Mouse (Mus musculus) lung, embryonic 15.5 days (tissue): ENCODE measurements around the gene Npm3. TPM values are rescaled to one million over a fixed set of nuclear protein-coding genes. Genes with fewer than 3 reads are reported as not detected.

Source experiments
- ATAC-seq: fragments of 200-750 bp; cut with Nextera tagmentation; 2 replicates; pipeline ENCODE4 v1.8.0; 2017; ENCODE audit warnings: moderate number of reproducible peaks, borderline replicate concordance; ENCODE audit not compliant: low FRiP score, low TSS enrichment; ENCODE audit errors: extremely low read depth
- H3K27ac ChIP-seq: fragments of 300-500 bp; sonication (generic); 2 replicates; pipeline ENCODE4 v1.5.1; 2015; ENCODE audit warnings: moderate library complexity, mild to moderate bottlenecking, inconsistent platforms
- H3K27me3 ChIP-seq: fragments of 300-500 bp; sonication (generic); 2 replicates; pipeline ENCODE4 v1.6.1; 2015; ENCODE audit warnings: inconsistent platforms
- H3K36me3 ChIP-seq: fragments of 300-500 bp; sonication (generic); 2 replicates; pipeline ENCODE4 v1.6.1; 2015; ENCODE audit warnings: inconsistent platforms
- H3K4me1 ChIP-seq: fragments of 300-500 bp; sonication (generic); 2 replicates; pipeline ENCODE4 v1.6.1; 2015; ENCODE audit warnings: inconsistent platforms
- H3K4me2 ChIP-seq: fragments of 300-500 bp; sonication (generic); 2 replicates; pipeline ENCODE4 v1.6.1; 2015; ENCODE audit warnings: inconsistent platforms, mild to moderate bottlenecking, moderate library complexity
- H3K4me3 ChIP-seq: fragments of 300-500 bp; sonication (generic); 2 replicates; pipeline ENCODE4 v1.5.1; 2015; ENCODE audit warnings: mild to moderate bottlenecking, inconsistent platforms
- H3K9ac ChIP-seq: fragments of 300-500 bp; sonication (generic); 2 replicates; pipeline ENCODE4 v1.6.1; 2015; ENCODE audit warnings: inconsistent platforms
- H3K9me3 ChIP-seq: fragments of 300-500 bp; sonication (generic); 2 replicates; pipeline ENCODE4 v1.6.1; 2016; ENCODE audit warnings: inconsistent platforms
- WGBS: fragments of 180-500 bp; shearing (Covaris S2); methylation state at CpG from one replicate; pipeline ENCODE4 v1.1.7; 2015; 5-methylcytosine and 5-hydroxymethylcytosine counted together
- polyA plus RNA-seq: library from polyadenylated mRNA; unstranded; fragments of >200 nt; fragmentation: Nextera tagmentation; extraction: Ambion mirVana; gene quantifications from 2 replicates; pipeline ENCODE4 v1.2.1, GENCODE M21; 2015

Gene Npm3
- polyA plus RNA-seq, 1 experiment from 2014 or later, result 17.2 TPM

- peak overlapping the region; percentile 97 for H3K4me3 ChIP-seq
- no peak for ATAC-seq
- no peaks in the 10 kb centered on the region for H3K9me3 ChIP-seq
- peak overlapping the region; percentile 65 for H3K4me2 ChIP-seq
- no peaks in the 10 kb centered on the region for H3K27me3 ChIP-seq
- 0 out of 2 replicates have a peak, but pooled peaks cover 7% of the 10 kb centered on the region for H3K36me3 ChIP-seq
- peak overlapping the region; percentile 71 for H3K27ac ChIP-seq
- peaks cover 26% of the 10 kb centered on the region for H3K4me1 ChIP-seq
- 25% methylated on average over 17 of the region's 17 CpGs for WGBS
- peak overlapping the region; percentile 21; the same call in 1 of the 2 replicates for H3K9ac ChIP-seq
Measured at GRCm38 (mm10) chr19:45783933-45784576, 34.7 kb upstream of the Npm3 start.

DNA sequence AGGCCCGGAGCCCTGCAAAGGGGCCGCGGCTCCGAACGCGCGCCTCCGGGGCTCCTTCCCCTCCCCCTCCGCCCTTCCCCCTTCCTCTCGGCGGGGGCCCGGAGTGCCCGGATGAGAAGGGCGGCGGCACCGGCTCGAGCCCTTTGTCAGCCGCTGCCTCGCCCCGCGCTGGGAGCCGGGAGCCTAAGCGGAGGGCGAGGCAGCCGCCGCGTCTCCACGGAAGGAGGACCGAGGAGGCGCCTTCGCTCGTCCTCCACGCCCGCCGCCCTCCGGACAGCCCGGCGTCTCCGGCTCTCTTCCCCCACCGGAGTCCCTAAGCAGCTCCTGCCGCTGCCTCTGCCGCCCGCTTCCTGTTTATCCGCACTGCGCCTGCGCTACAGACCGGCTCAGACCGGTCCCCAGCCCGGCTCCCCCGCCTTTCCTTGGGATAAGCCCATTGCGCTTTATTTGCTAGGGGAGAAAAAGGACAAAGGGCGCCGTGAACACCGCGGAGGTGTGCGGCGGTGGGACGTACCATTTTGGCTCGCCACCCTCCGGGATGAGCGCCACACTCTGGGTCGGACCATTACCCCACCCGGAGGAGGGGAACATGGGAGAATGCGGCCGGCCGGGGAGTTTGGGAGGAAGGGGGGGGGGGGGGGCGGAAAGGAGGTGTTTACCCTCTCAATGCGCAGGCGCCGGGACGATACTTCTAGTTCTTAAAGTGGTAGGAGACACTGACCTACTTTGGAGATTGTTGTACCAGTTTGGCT is 34.0 kb upstream of the Npm3 start, which contains the start of gene Mgea5:
TSS of gene Mgea5 (minus strand) at position 657 of the 752 bp plus-strand sequence.
- Histone ChIP-seq H3K36me3 (peaks cover 9% of the 10 kb centered on the region; the same call in 1 of the 2 replicates), H3K4me3 (peak within 1 kb of the TSS; percentile 97), H3K9me3 (no peaks in the 10 kb centered on the region), H3K4me2 (peak within 1 kb of the TSS; percentile 67), H3K9ac (peak within 1 kb of the TSS; percentile 98), H3K27me3 (no peaks in the 10 kb centered on the region), H3K27ac (peak within 1 kb of the TSS; percentile 97), H3K4me1 (peaks cover 26% of the 10 kb centered on the region)
- ATAC-seq, result peak; percentile 98
- WGBS, result under 1% methylated on average over 61 of the region's 71 CpGs

DNA sequence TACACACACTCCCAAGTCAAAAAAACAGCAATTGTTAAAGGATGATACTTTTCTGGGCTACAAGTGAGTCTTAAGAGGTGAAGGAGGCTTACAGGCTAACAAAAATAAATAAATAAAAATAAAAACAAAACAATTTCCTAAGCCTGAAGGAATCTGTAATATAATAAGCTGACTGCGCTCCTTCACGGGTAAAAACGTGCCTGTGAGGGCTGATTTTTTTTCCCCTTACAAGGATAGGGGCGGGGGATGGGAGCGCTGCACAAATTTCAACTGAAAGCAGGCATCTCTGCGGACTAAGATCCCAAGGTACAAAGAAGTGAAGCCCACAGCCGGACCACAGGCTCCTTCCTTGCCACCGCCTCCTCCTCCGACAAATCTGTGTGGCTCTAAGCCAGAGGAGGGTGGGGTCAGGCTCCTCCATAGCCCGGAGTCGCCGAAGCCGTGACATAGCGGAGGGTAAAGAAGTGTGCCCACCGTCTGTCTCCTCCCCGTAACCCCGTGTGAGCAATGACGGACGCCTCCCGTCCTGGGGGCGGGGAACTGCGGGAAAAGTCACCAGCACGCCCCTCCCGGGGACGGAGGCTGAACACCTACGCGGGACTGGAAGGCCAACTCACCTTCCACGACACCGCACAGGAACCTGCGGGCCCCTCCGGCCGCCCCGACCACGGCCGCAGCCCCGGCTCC is 33.1 kb upstream of the Npm3 start:
- no peaks in the 10 kb centered on the region for H3K27me3 ChIP-seq
- WGBS, result under 1% methylated on average over 36 of the region's 36 CpGs
- no peaks in the 10 kb centered on the region for H3K9me3 ChIP-seq
- peak overlapping the region; percentile 97 for H3K27ac ChIP-seq
- peaks cover 18% of the 10 kb centered on the region for H3K36me3 ChIP-seq
- peak overlapping the region; percentile 97 for H3K4me3 ChIP-seq
- peak; percentile 33 for ATAC-seq
- H3K4me2 ChIP-seq, result peak overlapping the region; percentile 67
- H3K9ac ChIP-seq, result peak overlapping the region; percentile 98
- H3K4me1 ChIP-seq, result peaks cover 26% of the 10 kb centered on the region

GRCm38 (mm10) chr19:45781676-45782075 is 32.3 kb upstream of the Npm3 start:
- H3K27ac ChIP-seq, result no peak overlapping the region
- H3K9ac ChIP-seq, result peak overlapping the region; percentile 98; the same call in 1 of the 2 replicates
- peaks cover 26% of the 10 kb centered on the region for H3K4me1 ChIP-seq
- H3K4me2 ChIP-seq, result peak overlapping the region; percentile 67
- H3K27me3 ChIP-seq, result no peaks in the 10 kb centered on the region
- peak overlapping the region; percentile 97 for H3K4me3 ChIP-seq
- 52% methylated on average over 8 of the region's 8 CpGs for WGBS
- H3K36me3 ChIP-seq, result peaks cover 24% of the 10 kb centered on the region
- no peaks in the 10 kb centered on the region for H3K9me3 ChIP-seq
- no peak for ATAC-seq

GRCm38 (mm10) chr19:45780350-45780915 is 31.0 kb upstream of the Npm3 start:
- Histone ChIP-seq H3K4me3 (no peak overlapping the region), H3K36me3 (peaks cover 36% of the 10 kb centered on the region), H3K27ac (no peak overlapping the region), H3K27me3 (no peaks in the 10 kb centered on the region), H3K4me1 (peaks cover 26% of the 10 kb centered on the region), H3K4me2 (no peak overlapping the region), H3K9ac (no peak overlapping the region), H3K9me3 (no peaks in the 10 kb centered on the region)
- no peak for ATAC-seq
- WGBS, result 81% methylated on average over 13 of the region's 13 CpGs

- peaks cover 84% of the 10 kb centered on the region for H3K36me3 ChIP-seq
- ATAC-seq, result no peak
Measured at GRCm38 (mm10) chr19:45775486-45775885, 26.1 kb upstream of the Npm3 start.

DNA sequence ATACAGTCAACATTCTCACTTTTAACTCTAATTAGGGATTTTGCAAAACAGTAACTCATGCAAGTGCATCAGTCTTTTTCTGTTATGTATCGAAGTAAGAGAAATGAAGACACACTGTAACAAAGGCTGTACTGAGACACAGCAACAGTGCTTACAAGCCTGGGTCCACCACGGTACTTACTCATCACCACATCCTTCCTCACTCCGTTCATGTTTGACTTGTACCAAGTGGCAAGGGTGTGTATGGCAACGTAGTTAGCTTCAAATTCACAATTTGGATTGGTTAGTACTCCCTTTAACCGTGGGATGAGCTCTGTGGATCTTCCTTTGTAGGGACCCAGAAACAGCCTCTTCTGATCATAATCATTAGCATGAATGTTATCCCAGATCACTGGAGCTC is 22.1 kb upstream of the Npm3 start:
- Histone ChIP-seq H3K27me3 (no peaks in the 10 kb centered on the region), H3K4me2 (no peak overlapping the region), H3K9me3 (no peaks in the 10 kb centered on the region), H3K27ac (no peak overlapping the region), H3K4me3 (no peak overlapping the region), H3K36me3 (peaks cover 95% of the 10 kb centered on the region), H3K4me1 (no peaks in the 10 kb centered on the region), H3K9ac (no peak overlapping the region)
- 83% methylated on average over 5 of the region's 5 CpGs for WGBS
- no peak for ATAC-seq

More at GRCm38 (mm10) chr19:45775486-45775885, 26.1 kb upstream of the Npm3 start:
- no peaks in the 10 kb centered on the region for H3K9me3 ChIP-seq
- H3K4me2 ChIP-seq, result no peak overlapping the region
- H3K4me3 ChIP-seq, result no peak overlapping the region
- no peak overlapping the region for H3K27ac ChIP-seq
- H3K4me1 ChIP-seq, result 0 out of 2 replicates have a peak, but pooled peaks cover 5% of the 10 kb centered on the region
- no peaks in the 10 kb centered on the region for H3K27me3 ChIP-seq
- no peak overlapping the region for H3K9ac ChIP-seq
- WGBS, result 74% methylated on average over 2 of the region's 2 CpGs

DNA sequence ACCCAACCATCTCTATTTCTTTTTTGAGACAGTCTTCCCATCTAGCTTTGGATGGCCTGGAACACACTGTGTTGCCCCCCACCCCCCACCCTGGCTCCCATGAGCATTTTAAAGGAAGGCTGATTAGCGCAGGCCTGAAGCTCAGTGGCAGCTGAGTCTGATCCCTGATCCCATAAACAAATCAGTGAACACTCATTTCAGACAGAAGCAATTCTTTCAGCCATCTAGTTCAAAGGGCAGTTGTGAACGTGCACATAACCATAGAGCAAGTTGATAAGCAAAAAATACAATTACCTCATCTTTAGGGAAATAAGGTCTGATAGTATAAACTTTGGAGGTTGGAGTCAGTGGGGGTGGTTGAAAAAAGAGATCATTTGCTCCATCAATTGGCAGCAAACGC is 11.4 kb upstream of the Npm3 start:
- H3K27ac ChIP-seq, result no peak overlapping the region
- no peak overlapping the region for H3K4me3 ChIP-seq
- no peaks in the 10 kb centered on the region for H3K27me3 ChIP-seq
- no peaks in the 10 kb centered on the region for H3K4me1 ChIP-seq
- no peak overlapping the region for H3K4me2 ChIP-seq
- H3K9me3 ChIP-seq, result no peaks in the 10 kb centered on the region
- peaks cover 89% of the 10 kb centered on the region for H3K36me3 ChIP-seq
- WGBS, result 60% methylated on average over 3 of the region's 3 CpGs
- H3K9ac ChIP-seq, result no peak overlapping the region
- ATAC-seq, result no peak

DNA sequence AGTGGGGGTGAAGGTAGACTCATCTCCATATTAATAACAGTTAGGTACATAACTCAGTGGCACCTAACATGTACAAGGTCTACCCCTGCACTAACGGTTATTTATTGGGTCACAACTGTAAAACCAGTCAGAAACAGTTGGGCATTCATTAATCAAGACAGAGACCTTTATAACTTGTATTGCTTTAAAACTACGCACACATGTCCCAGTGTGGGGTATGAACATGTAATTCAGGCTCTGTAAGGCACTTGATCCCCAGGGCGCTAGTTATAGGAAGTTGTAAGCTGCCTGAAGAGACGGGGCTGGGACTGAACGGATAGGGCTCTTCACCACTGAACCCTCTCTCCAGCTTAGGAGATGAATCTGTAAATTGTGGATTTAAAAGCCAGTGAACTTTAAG is 9.3 kb upstream of the Npm3 start:
- no peak overlapping the region for H3K27ac ChIP-seq
- H3K27me3 ChIP-seq, result no peaks in the 10 kb centered on the region
- no peaks in the 10 kb centered on the region for H3K4me1 ChIP-seq
- ATAC-seq, result no peak
- no peaks in the 10 kb centered on the region for H3K9me3 ChIP-seq
- 90% methylated on average over 5 of the region's 5 CpGs for WGBS
- H3K4me2 ChIP-seq, result no peak overlapping the region
- peaks cover 91% of the 10 kb centered on the region for H3K36me3 ChIP-seq
- H3K4me3 ChIP-seq, result no peak overlapping the region
- no peak overlapping the region for H3K9ac ChIP-seq

DNA sequence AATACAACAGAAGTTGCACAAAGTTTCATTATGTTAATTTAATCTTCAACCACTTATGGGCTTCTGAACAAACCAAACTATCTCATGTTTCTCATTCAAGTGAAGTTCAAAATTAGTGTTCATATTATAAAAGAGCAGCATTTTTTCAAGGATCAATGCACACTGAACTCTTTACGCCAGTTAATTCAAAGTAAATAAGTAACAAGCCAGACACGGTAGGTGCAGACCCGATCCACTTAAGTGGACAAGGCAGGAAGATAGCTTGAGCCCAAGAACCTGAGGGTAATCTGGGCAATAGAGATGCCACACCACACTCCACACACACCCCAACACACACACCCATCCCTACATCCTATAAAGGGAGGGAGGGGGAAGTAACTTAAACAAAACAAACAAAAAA is 4.2 kb upstream of the Npm3 start:
- Histone ChIP-seq H3K27me3 (no peaks in the 10 kb centered on the region), H3K4me2 (no peak overlapping the region), H3K9me3 (no peaks in the 10 kb centered on the region), H3K9ac (no peak overlapping the region), H3K4me1 (peaks cover 7% of the 10 kb centered on the region), H3K27ac (no peak overlapping the region), H3K36me3 (peaks cover 71% of the 10 kb centered on the region), H3K4me3 (no peak overlapping the region)
- no peak for ATAC-seq
- 88% methylated on average over 3 of the region's 3 CpGs for WGBS

DNA sequence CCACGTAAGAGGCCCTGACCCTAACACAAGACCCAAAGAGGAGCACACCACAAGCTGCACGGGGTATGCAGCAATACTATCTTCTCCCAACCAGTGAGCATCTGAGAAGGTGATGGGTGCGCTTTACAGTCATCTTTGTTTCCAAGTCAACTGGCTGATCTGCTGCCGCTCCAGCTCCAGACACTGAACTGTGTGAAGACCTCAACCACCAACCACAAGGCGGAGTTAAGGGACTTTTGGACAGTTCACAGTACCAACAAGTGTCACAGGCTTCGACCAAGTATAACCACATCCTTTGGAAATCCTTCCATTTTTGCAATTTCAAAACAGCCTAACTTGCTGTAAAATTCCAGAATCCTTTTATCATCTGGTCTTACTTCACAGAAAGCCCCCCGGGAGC is 2.5 kb upstream of the Npm3 start:
- no peak overlapping the region for H3K4me2 ChIP-seq
- no peak for ATAC-seq
- no peak overlapping the region for H3K9ac ChIP-seq
- H3K27me3 ChIP-seq, result no peaks in the 10 kb centered on the region
- WGBS, result 92% methylated on average over 7 of the region's 7 CpGs
- peaks cover 19% of the 10 kb centered on the region for H3K4me1 ChIP-seq
- peaks cover 54% of the 10 kb centered on the region for H3K36me3 ChIP-seq
- no peak overlapping the region for H3K27ac ChIP-seq
- H3K4me3 ChIP-seq, result no peak overlapping the region
- H3K9me3 ChIP-seq, result no peaks in the 10 kb centered on the region
